Mouse (Mus musculus): ENCODE measurements around the gene Cdc37. TPM values are rescaled to one million over a fixed set of nuclear protein-coding genes. Genes with fewer than 3 reads are reported as not detected.

Gene Cdc37
- polyA plus RNA-seq, 1 experiment = 275 TPM

DNA sequence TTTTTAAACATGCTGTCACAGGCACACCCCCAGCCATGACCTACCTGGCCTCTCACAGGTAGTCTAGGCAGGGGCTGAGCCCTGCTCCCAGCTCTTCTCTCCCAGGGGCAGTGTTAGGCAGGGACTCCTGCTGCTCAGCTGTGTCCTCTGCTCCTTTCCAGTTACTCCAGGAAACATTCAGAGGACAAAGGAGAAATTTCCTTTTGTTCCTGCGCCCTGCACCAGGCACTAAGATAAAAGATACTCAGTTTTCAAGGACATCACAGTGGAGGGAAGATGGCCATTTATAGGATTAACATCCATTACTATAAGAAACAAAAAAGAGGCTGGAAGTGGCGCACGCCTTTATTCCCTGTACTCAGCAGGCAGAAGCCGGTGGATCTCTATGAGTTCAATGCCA is 53.8 kb downstream of the Cdc37 start:
- no peak for TF ChIP-seq GATA1 (IDR thresholded peaks at IDR 0.05; ENCODE audit: low read length)

DNA sequence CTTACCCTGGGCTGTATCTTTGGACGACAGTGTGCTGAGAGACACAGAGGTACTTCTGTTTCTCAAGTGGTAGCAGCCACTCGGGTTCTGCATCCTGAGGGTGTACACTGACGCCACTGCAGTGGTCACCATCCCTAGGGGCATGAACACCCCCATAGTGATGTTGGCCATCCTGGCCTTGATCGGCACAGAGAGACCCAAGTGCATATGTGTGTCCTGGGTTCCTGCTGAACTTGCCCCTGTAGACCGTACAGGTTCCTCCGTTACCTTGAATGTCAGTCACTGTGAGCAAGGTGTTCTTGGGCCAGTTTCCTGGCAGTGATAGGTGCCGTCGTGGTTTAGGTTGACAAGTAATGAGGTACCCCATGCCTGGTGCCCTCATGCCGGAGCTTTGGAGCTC is 56.4 kb downstream of the Cdc37 start:
- no peak for TF ChIP-seq GATA1 (IDR thresholded peaks at IDR 0.05; ENCODE audit: low read length)

DNA sequence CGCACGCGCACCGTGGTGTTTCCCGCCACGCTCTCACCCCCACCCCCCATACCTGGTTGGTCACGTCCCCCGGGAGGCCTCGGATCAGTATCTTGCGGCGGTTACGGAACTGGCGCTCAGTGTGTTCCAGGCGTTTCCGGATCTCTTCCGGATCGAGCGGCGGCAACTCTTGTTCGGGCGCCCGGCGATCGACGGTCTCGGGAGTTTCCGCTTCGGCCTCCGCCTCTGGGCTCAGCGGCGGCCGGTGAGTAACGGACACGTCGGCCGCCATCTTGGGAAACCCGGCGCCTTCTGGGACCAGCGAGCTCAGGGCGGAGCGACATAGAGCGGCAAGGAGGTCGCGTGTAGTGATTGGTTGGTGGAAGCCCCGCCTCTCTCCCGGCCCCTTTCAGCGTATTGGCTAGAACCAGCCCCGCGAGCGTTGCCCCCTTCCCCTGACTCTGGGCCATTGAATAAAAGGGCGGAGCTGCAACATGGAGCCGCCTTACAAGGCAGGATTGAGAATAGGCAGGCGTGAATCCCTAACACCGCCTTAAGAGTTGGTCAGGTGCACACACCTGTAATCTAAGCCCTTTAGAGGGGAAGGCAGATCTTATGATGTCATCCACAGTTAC is 58.0 kb downstream of the Cdc37 start, which contains the start of the genes Gm38431 and Raver1:
Gene Gm38431, minus strand, starts transcription at position 291 of the 614 bp plus-strand sequence.
Gene Raver1, minus strand, starts transcription at position 302 of the 614 bp plus-strand sequence.
- no peak for TF ChIP-seq GATA1 (IDR thresholded peaks at IDR 0.05; ENCODE audit: low read length)

DNA sequence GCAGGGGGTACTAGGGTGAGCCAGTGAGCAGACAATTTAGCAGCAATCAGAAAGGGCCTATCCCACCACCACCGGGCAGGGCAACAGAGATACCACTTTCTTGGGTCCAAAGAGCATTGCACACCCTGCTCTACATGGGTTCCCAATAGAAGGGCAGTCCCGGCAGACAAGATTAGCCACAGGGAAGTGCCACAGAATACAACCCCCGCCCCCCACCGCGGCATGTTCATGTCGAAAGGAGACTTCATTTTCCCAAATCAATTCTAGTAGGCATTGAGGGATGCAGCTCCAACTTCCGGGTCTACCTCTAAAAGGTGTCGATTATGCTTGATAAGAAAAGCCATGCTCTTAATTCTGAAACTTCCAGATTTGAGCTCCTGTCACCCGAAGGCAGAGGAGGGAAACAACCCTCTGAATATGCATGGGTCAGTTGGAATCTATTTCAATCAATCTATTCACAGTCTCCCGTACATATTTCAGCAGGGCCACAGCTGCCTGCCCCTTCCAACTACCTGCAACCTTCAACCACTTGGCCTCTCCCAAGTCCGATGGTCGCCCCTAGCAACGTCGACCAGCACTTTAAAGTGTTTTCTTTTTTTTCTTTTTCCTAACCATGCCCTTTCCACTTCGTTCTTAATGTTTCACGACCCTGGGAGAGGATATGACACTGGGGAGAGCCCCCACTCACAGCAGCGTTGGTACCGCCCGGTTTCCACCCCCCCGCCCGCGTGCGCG is 58.6 kb downstream of the Cdc37 start:
- TF ChIP-seq GATA1 (IDR thresholded peaks at IDR 0.05; ENCODE audit: low read length) = no peak

DNA sequence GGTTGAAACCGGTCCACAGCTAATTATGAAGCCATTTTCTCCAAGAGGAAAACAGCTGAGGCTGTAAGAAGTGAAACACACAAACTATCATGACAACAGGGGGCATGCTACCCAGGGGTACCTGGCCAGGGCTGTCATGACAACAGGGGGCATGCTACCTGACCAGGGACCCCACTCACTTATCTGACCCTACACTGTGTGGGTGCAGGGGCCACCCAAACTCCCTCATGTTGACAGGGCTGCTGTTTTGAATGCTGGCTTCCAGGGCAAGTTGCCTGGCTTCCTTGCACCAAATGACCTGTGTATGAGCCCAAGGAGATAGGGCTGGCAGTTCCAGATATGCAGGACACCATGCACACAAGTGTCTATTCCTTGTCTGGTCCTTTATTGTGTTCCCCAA is 59.2 kb downstream of the Cdc37 start:
- TF ChIP-seq GATA1 (IDR thresholded peaks at IDR 0.05; ENCODE audit: low read length) = no peak

DNA sequence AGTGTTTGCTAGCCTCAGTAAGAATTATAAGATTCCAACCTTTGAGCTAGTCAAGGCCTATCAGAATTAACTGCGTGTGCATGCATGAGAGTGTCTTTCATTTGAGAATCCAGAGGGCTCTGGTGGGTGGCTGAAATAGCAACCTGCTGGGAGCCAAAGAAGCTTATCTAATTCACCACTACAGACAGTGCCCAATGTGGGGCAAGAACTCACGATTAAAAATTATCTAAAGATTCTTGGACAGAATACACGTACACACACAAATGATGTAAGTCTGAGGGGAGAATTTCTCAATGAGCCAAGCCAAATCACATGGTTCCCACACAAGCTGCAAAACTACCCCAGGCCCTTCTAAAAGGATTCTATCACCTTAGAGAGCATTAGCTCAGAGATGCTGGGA is 66.5 kb downstream of the Cdc37 start:
- TF ChIP-seq GATA1 (IDR thresholded peaks at IDR 0.05; ENCODE audit: low read length) = no peak

Other genes starting within 250 kb of the Cdc37 start
- 152 and 172 TPM in 2 replicates for gene Dnmt1, start 190.1 kb downstream of the Cdc37 start, polyA plus RNA-seq (2012)
- gene S1pr2, start 173.2 kb downstream of the Cdc37 start, polyA plus RNA-seq (2012) = 1.4 and 1.6 TPM in 2 replicates
- 88.1 and 110 TPM in 2 replicates for gene Mrpl4, start 147.2 kb downstream of the Cdc37 start, polyA plus RNA-seq (2012)
- 0.55 and 0.58 TPM in 2 replicates for gene Icam1, start 134.0 kb downstream of the Cdc37 start, polyA plus RNA-seq (2012)
- 16.7 and 26.1 TPM in 2 replicates for gene Icam4, start 120.6 kb downstream of the Cdc37 start, polyA plus RNA-seq (2012)
- 0.52 and 0.62 TPM in 2 replicates for gene Icam5, start 117.9 kb downstream of the Cdc37 start, polyA plus RNA-seq (2012)
- gene Zglp1, start 82.9 kb downstream of the Cdc37 start, polyA plus RNA-seq (2012) = 2.0 and 4.4 TPM in 2 replicates
- 0.67 and 0.73 TPM in 2 replicates for gene Gm49373, start 76.9 kb downstream of the Cdc37 start, polyA plus RNA-seq (2012)
- gene Fdx1l, start 76.4 kb downstream of the Cdc37 start, polyA plus RNA-seq (2012) = 39.6 and 44.3 TPM in 2 replicates
- 422 and 499 TPM in 2 replicates for gene Gm38431, start 58.0 kb downstream of the Cdc37 start, polyA plus RNA-seq (2012)
- gene Raver1, start 58.0 kb downstream of the Cdc37 start, polyA plus RNA-seq (2012) = 0.84 and 2.5 TPM in 2 replicates
- 16.0 and 16.3 TPM in 2 replicates for gene Tyk2, start 18.7 kb downstream of the Cdc37 start, polyA plus RNA-seq (2012)
- 3.6 and 3.9 TPM in 2 replicates for gene Pde4a, start 15.7 kb upstream of the Cdc37 start, polyA plus RNA-seq (2012)
- gene Keap1, start 89.4 kb upstream of the Cdc37 start, polyA plus RNA-seq (2012) = 79.1 and 86.5 TPM in 2 replicates
- gene S1pr5, start 98.5 kb upstream of the Cdc37 start, polyA plus RNA-seq (2012) = not detected in 2 replicates
- gene Atg4d, start 115.3 kb upstream of the Cdc37 start, polyA plus RNA-seq (2012) = 25.8 and 27.7 TPM in 2 replicates
- gene Kri1, start 138.0 kb upstream of the Cdc37 start, polyA plus RNA-seq (2012) = 43.4 and 53.0 TPM in 2 replicates
- gene Cdkn2d, start 141.4 kb upstream of the Cdc37 start, polyA plus RNA-seq (2012) = 27.5 and 28.0 TPM in 2 replicates
- gene Ap1m2, start 162.4 kb upstream of the Cdc37 start, polyA plus RNA-seq (2012) = not detected in 2 replicates
- gene Slc44a2, start 170.7 kb upstream of the Cdc37 start, polyA plus RNA-seq (2012) = 24.3 and 31.9 TPM in 2 replicates
- 133 TPM in 2 replicates for gene Ilf3, start 217.9 kb upstream of the Cdc37 start, polyA plus RNA-seq (2012)